13 mouse cellular contexts compared by ENCODE assay signal in genomic region chr13:96878220-96879057, GRCm38 (mm10). TPM values are rescaled to one million over a fixed set of nuclear protein-coding genes. Genes with fewer than 3 reads are reported as not detected.
DNase-seq lines count a peak whose midpoint lies in the region; ATAC-seq and TF ChIP-seq lines count a peak whose summit lies in the region.
"Had no signal": no experiment of that assay in that cellular context is flagged by ENCODE, and none has a peak within 500 bp of the region (broad histone marks: within the 10 kb centered on the region; RNA-seq: fewer than 3 reads in every experiment).

No protein-coding gene starts in this region.

- H3K27ac ChIP-seq in midbrain, postnatal 0 days (ENCODE audit: low read depth, low read length), result 0 out of 2 replicates have a peak overlapping the region, but pooled peaks have one; percentile 34
- H3K27ac ChIP-seq in heart, embryonic 10.5 days, result no peak overlapping the region
- H3K27ac ChIP-seq: hindbrain, embryonic 14.5 days; kidney, postnatal 0 days had no signal

- H3K9me3 ChIP-seq in midbrain, postnatal 0 days (ENCODE audit: low read length), result no peaks in the 10 kb centered on the region
- no peaks in the 10 kb centered on the region for H3K9me3 ChIP-seq in heart, embryonic 10.5 days

- peak; percentile 100 for ATAC-seq in frontal cortex, adult (ENCODE audit: low TSS enrichment)
- ATAC-seq in midbrain, postnatal 0 days (ENCODE audit: low FRiP score), result peak; percentile 68

- TF ChIP-seq CTCF in midbrain, postnatal 0 days (IDR thresholded peaks at IDR 0.05), result no peak
- no peak for TF ChIP-seq CTCF in lung, adult 2 months (IDR thresholded peaks at IDR 0.05; ENCODE audit: insufficient read depth, low read length)

- no peaks in the 10 kb centered on the region for H3K4me1 ChIP-seq in midbrain, postnatal 0 days (ENCODE audit: insufficient read depth, low read length)
- no peaks in the 10 kb centered on the region for H3K4me1 ChIP-seq in heart, embryonic 10.5 days
- no peaks in the 10 kb centered on the region for H3K4me1 ChIP-seq in lung, adult 2 months (ENCODE audit: control insufficient read depth, insufficient read depth, low read length)

- 27% methylated on average over 12 of the region's 12 CpGs for WGBS in midbrain, postnatal 0 days
- 75% methylated on average over 12 of the region's 12 CpGs for WGBS in heart, embryonic 10.5 days
- 73% methylated on average over 12 of the region's 12 CpGs for WGBS in lung, adult 2 months

- DNase-seq in frontal cortex, postnatal 36 days (ENCODE audit: low spot score in 2 of 2), result peak; percentile 45 to 64
- peak; percentile 10 to 27 for DNase-seq in left cerebral cortex, adult 8-10 months (ENCODE audit: low spot score in 2 of 2)
- peak; percentile 24 for DNase-seq in midbrain, postnatal 0 days (ENCODE audit: low spot score)
- no peak for DNase-seq in heart, adult 9 months (ENCODE audit: low spot score in 2 of 2)
- no peak for DNase-seq in thymus, postnatal 14 days
- DNase-seq in heart, embryonic 10.5 days (ENCODE audit: low spot score), result no peak
- DNase-seq in lung, adult 2 months, result no peak
- DNase-seq: lung, postnatal 36 days had no signal

- TF ChIP-seq POLR2A in lung, adult 2 months (IDR thresholded peaks at IDR 0.05; ENCODE audit: borderline replicate concordance, extremely low read depth, low read depth, low read length), result no peak

- H3K4me2 ChIP-seq in midbrain, postnatal 0 days (ENCODE audit: low read depth, low read length, poor library complexity, severe bottlenecking), result no peak overlapping the region
- H3K4me2 ChIP-seq: hindbrain, embryonic 14.5 days had no signal

- H3K9ac ChIP-seq in midbrain, postnatal 0 days (replicated peaks; ENCODE audit: low read length, poor library complexity, severe bottlenecking), result no peak overlapping the region
- H3K9ac ChIP-seq: hindbrain, embryonic 14.5 days had no signal

- H3K4me3 ChIP-seq in midbrain, postnatal 0 days (ENCODE audit: low read depth, low read length), result no peak overlapping the region
- H3K4me3 ChIP-seq in heart, embryonic 10.5 days, result no peak overlapping the region
- H3K4me3 ChIP-seq in lung, adult 2 months (replicated peaks; ENCODE audit: extremely low read depth, low read depth, low read length), result no peak overlapping the region
- H3K4me3 ChIP-seq: erythroblast, embryonic 14.5 days; myocyte had no signal

- no peaks in the 10 kb centered on the region for H3K36me3 ChIP-seq in midbrain, postnatal 0 days (ENCODE audit: insufficient read depth, low read length)
- no peaks in the 10 kb centered on the region for H3K36me3 ChIP-seq in heart, embryonic 10.5 days

- H3K27me3 ChIP-seq in midbrain, postnatal 0 days (ENCODE audit: insufficient read depth, low read length), result no peaks in the 10 kb centered on the region
- no peaks in the 10 kb centered on the region for H3K27me3 ChIP-seq in heart, embryonic 10.5 days (ENCODE audit: insufficient read depth, poor library complexity, severe bottlenecking)

RNA-seq across cellular contexts. Expression of gene Gcnt4, which starts 46.0 kb away (rescaled TPM):
- total RNA-seq in left cerebral cortex, adult 8-10 months (2022), result 10 to 100 TPM; 10.6 to 16.4 (median 11.2) TPM
- 0.47 and 0.93 TPM in 2 replicates for total RNA-seq in midbrain, postnatal 0 days (2014; rRNA removed)
- polyA plus RNA-seq in midbrain, postnatal 0 days (2015; fragmentation: Nextera tagmentation; extraction: Ambion mirVana), result 0.22 and 0.26 TPM in 2 replicates
- 0.28 and 0.49 TPM in 2 replicates for polyA plus RNA-seq in heart, embryonic 10.5 days (2016; fragmentation: Nextera tagmentation; extraction: Ambion mirVana)
- polyA plus RNA-seq in lung, adult 2 months (2012; rRNA removed), result 0.07 and 0.08 TPM in 2 replicates
- polyA plus RNA-seq: erythroblast, embryonic 14.5 days had no signal

Comparison
In these comparisons a context has a peak if more than half of its experiments do, and no peak if none do; other contexts are left out.
1. DNase-seq: peak in frontal cortex, postnatal 36 days (2 of 2), left cerebral cortex, adult 8-10 months (2 of 2) and midbrain, postnatal 0 days (single experiment); none in heart, adult 9 months (0 of 2), thymus, postnatal 14 days (single experiment), heart, embryonic 10.5 days (single experiment) and lung, adult 2 months (single experiment).